Mouse (Mus musculus) CH12.LX (cell line): Measurements from ENCODE around the gene Ankrd49. TPM values are rescaled to one million over a fixed set of nuclear protein-coding genes. Genes with fewer than 3 reads are reported as not detected.

Source experiments
- DNase-seq: peaks from one replicate; pipeline ENCODE4 v3.0.0-alpha.2; 2013; ENCODE audit errors: extremely low read depth
- H3K27ac ChIP-seq: 2 replicates; pipeline ENCODE4 v1.5.1; 2012; ENCODE audit warnings: low read depth, mild to moderate bottlenecking, control low read depth, moderate library complexity; ENCODE audit not compliant: insufficient read depth
- H3K27me3 ChIP-seq: replicated peaks from 2 replicates; pipeline ENCODE3; 2012; ENCODE audit warnings: inconsistent platforms
- H3K36me3 ChIP-seq, 2 experiments: replicated peaks in 1 of 2; 2 replicates each; pipeline versions ENCODE3 to v1.6.1; 2012; ENCODE audit warnings: inconsistent platforms in 1 of 2, low read length in 1 of 2, mild to moderate bottlenecking in 1 of 2, mixed read lengths in 1 of 2, moderate library complexity in 1 of 2; ENCODE audit not compliant: control insufficient read depth in 1 of 2, insufficient read depth in 1 of 2
- H3K4me1 ChIP-seq, 2 experiments: 2 replicates each; pipeline ENCODE4 v1.6.1; 2012; ENCODE audit warnings: inconsistent platforms in 1 of 2, moderate library complexity in 1 of 2; ENCODE audit not compliant: insufficient read depth in 2 of 2, control insufficient read depth in 1 of 2
- H3K4me2 ChIP-seq: 2 replicates; pipeline ENCODE4 v1.6.1; 2012; ENCODE audit warnings: low read depth, mild to moderate bottlenecking, control low read depth; ENCODE audit not compliant: poor library complexity, insufficient read depth, severe bottlenecking
- H3K4me3 ChIP-seq, 3 experiments: fragments of 150-350 bp in 1 of 3; sonication (generic) in 1 of 3; replicated peaks in 1 of 3; 2 replicates each; pipeline versions ENCODE3 to v1.5.1; 2011 to 2012; ENCODE audit warnings: low read depth in 2 of 3, low read length in 2 of 3, mild to moderate bottlenecking in 2 of 3, moderate library complexity in 2 of 3, control low read depth in 1 of 3, improper control_type of control experiment in 1 of 3, inconsistent platforms in 1 of 3, mixed read lengths in 1 of 3; ENCODE audit not compliant: poor library complexity in 1 of 3
- H3K79me2 ChIP-seq: replicated peaks from 2 replicates; pipeline ENCODE4 v1.6.1; 2012; ENCODE audit warnings: mild to moderate bottlenecking, moderate library complexity; ENCODE audit not compliant: control insufficient read depth, poor library complexity, insufficient read depth, severe bottlenecking; ENCODE audit errors: extremely low read depth
- H3K9ac ChIP-seq: 2 replicates; pipeline ENCODE4 v1.6.1; 2012; ENCODE audit warnings: low read depth, mild to moderate bottlenecking, control low read depth, moderate library complexity; ENCODE audit not compliant: insufficient read depth
- H3K9me3 ChIP-seq: replicated peaks from 2 replicates; pipeline ENCODE3; 2012; ENCODE audit warnings: low read length, inconsistent platforms, mixed read lengths
- BHLHE40 ChIP-seq: IDR thresholded peaks from 2 replicates; pipeline ENCODE4 v1.6.1; 2011; ENCODE audit warnings: mild to moderate bottlenecking, low read depth, low read length, improper control_type of control experiment
- ETS1 ChIP-seq: conservative IDR thresholded peaks from 2 replicates; pipeline ENCODE4 v1.6.1; 2012; ENCODE audit warnings: low read depth, mild to moderate bottlenecking, inconsistent platforms, low read length, improper control_type of control experiment, moderate library complexity
- GABPA ChIP-seq: IDR thresholded peaks from 2 replicates; pipeline ENCODE4 v1.6.1; 2012; ENCODE audit warnings: low read depth, low read length, improper control_type of control experiment, inconsistent platforms; ENCODE audit not compliant: insufficient replicate concordance
- HCFC1 ChIP-seq: IDR thresholded peaks from 2 replicates; pipeline ENCODE4 v1.6.1; 2012; ENCODE audit warnings: low read depth, mild to moderate bottlenecking, inconsistent platforms, low read length, improper control_type of control experiment
- IRF4 ChIP-seq: IDR thresholded peaks from 2 replicates; pipeline ENCODE4 v1.6.1; 2014; ENCODE audit warnings: low read depth, mild to moderate bottlenecking, inconsistent platforms, low read length, improper control_type of control experiment
- KAT2A ChIP-seq: IDR thresholded peaks from 2 replicates; pipeline ENCODE4 v1.6.1; 2012; ENCODE audit warnings: low read length, improper control_type of control experiment, inconsistent platforms; ENCODE audit not compliant: insufficient replicate concordance
- MAX ChIP-seq: IDR thresholded peaks from 2 replicates; pipeline ENCODE4 v1.6.1; 2011; ENCODE audit warnings: low read length, improper control_type of control experiment
- MEF2A ChIP-seq: IDR thresholded peaks from 2 replicates; pipeline ENCODE4 v1.6.1; 2014; ENCODE audit warnings: low read depth, mild to moderate bottlenecking, inconsistent platforms, low read length, improper control_type of control experiment, borderline replicate concordance
- NELFE ChIP-seq: IDR thresholded peaks from 2 replicates; pipeline ENCODE4 v1.6.1; 2011; ENCODE audit warnings: low read depth, low read length, improper control_type of control experiment
- NRF1 ChIP-seq: IDR thresholded peaks from 2 replicates; pipeline ENCODE4 v1.6.1; 2014; ENCODE audit warnings: low read depth, mild to moderate bottlenecking, inconsistent platforms, low read length, improper control_type of control experiment, moderate library complexity
- POLR2A ChIP-seq: IDR thresholded peaks from 2 replicates; pipeline ENCODE4 v1.6.1; 2011; ENCODE audit warnings: low read depth, mild to moderate bottlenecking, improper control_type of control experiment, low read length
- RCOR1 ChIP-seq: conservative IDR thresholded peaks from 2 replicates; pipeline ENCODE4 v1.6.1; 2012; ENCODE audit warnings: low read depth, mild to moderate bottlenecking, inconsistent platforms, low read length, improper control_type of control experiment
- SIN3A ChIP-seq: IDR thresholded peaks from 2 replicates; pipeline ENCODE4 v1.6.1; 2012; ENCODE audit warnings: low read length, improper control_type of control experiment, inconsistent platforms
- TBP ChIP-seq: conservative IDR thresholded peaks from 2 replicates; pipeline ENCODE4 v1.6.1; 2011; ENCODE audit warnings: low read depth, low read length, improper control_type of control experiment
- TCF12 ChIP-seq: IDR thresholded peaks from 2 replicates; pipeline ENCODE4 v1.6.1; 2014; ENCODE audit warnings: low read depth, mild to moderate bottlenecking, inconsistent platforms, low read length, improper control_type of control experiment
- UBTF ChIP-seq: IDR thresholded peaks from 2 replicates; pipeline ENCODE4 v1.6.1; 2012; ENCODE audit warnings: low read depth, mild to moderate bottlenecking, inconsistent platforms, low read length, improper control_type of control experiment, moderate library complexity
- ZKSCAN1 ChIP-seq: IDR thresholded peaks from 2 replicates; pipeline ENCODE4 v1.6.1; 2012; ENCODE audit warnings: low read depth, inconsistent platforms, low read length, improper control_type of control experiment, borderline replicate concordance
- ZMIZ1 ChIP-seq: IDR thresholded peaks from 2 replicates; pipeline ENCODE4 v1.6.1; 2012; ENCODE audit warnings: low read depth, mild to moderate bottlenecking, inconsistent platforms, low read length, improper control_type of control experiment
- dilution Hi-C: fragments of 300-500 bp; cut with MboI; formaldehyde crosslinking; loops from 2 replicates; pipeline ENCODE4 v1.14.3; 2020; ENCODE audit warnings: low sequenced_read_pairs; ENCODE audit not compliant: extremely low pct_unique_long_range_greater_than_20kb, extremely low pct_ligation_motif_present
- in situ Hi-C: fragments of 300-500 bp; cut with MboI; formaldehyde crosslinking; loops from 3 replicates; pipeline ENCODE4 v1.14.3; 2019; ENCODE audit warnings: low sequenced_read_pairs, low pct_ligation_motif_present, low pct_unique_long_range_greater_than_20kb, mixed read lengths
- polyA plus RNA-seq: library from polyadenylated mRNA; unstranded; fragments of >175 nt; gene quantifications from 2 replicates; pipeline ENCODE4 v1.2.1, GENCODE M21; 2012; ENCODE audit warnings: low read depth; ENCODE audit not compliant: insufficient read length
- total RNA-seq, 2 experiments: library from RNA; depleted of rRNA; stranded (reverse); fragments of 300-350 nt in 1 of 2; fragments of >200 nt in 1 of 2; gene quantifications; 2 replicates each; pipeline ENCODE4 v1.2.3; 2012 to 2014

Gene Ankrd49
- total and polyA plus RNA-seq, 3 experiments, result 33.8 to 62.5 (median 49.6) TPM

- no peaks in the 10 kb centered on the region for H3K79me2 ChIP-seq
- no peaks in the 10 kb centered on the region for H3K27me3 ChIP-seq
- dilution Hi-C loops, result no loop called here
- no peaks in the 10 kb centered on the region for H3K9me3 ChIP-seq
- no peak overlapping the region for H3K27ac ChIP-seq
- TF ChIP-seq NRF1 (no peak), ZMIZ1 (no peak), KAT2A (no peak), ZKSCAN1 (no peak), IRF4 (no peak), ETS1 (no peak), HCFC1 (no peak), SIN3A (no peak), UBTF (no peak), GABPA (no peak), MAX (no peak), NELFE (no peak)
- TF ChIP-seq, all 38 proteins: peak for 0
- Histone ChIP-seq H3K4me2 (no peak overlapping the region), H3K9ac (no peak overlapping the region), H3K4me3 (no peak overlapping the region), H3K36me3 (no peaks in the 10 kb centered on the region), H3K4me1 (peaks cover 0 to 9% of the 10 kb centered on the region in 2 experiments; a peak in 2 of 4 replicates)
- in situ Hi-C loops, result no loop called here
- DNase-seq, result no peak
These were observed 12.6 kb downstream of the Ankrd49 start for GRCm38 (mm10) chr9:14772074-14772473.

GRCm38 (mm10) chr9:14770803-14771471 lies 13.7 kb downstream of the Ankrd49 start, which contains the start of gene 1700012B09Rik:
Gene 1700012B09Rik, minus strand, starts transcription at chr9:14771030.
- Histone ChIP-seq H3K9ac (no peak within 1 kb of the TSS), H3K4me3 (no peak within 1 kb of the TSS), H3K79me2 (no peaks in the 10 kb centered on the region), H3K27me3 (no peaks in the 10 kb centered on the region), H3K9me3 (no peaks in the 10 kb centered on the region), H3K4me1 (peaks cover 0 to 9% of the 10 kb centered on the region in 2 experiments; a peak in 2 of 4 replicates), H3K4me2 (no peak within 1 kb of the TSS), H3K27ac (no peak within 1 kb of the TSS), H3K36me3 (no peaks in the 10 kb centered on the region)
- dilution Hi-C loops, result no loop called here
- no peak for TF ChIP-seq MEF2A
- TF ChIP-seq SIN3A, result no peak
- no peak for TF ChIP-seq TCF12
- TF ChIP-seq NRF1, result no peak
- no peak for TF ChIP-seq HCFC1
- TF ChIP-seq POLR2A, result no peak
- TF ChIP-seq RCOR1, result no peak
- TF ChIP-seq TBP, result no peak
- no peak for TF ChIP-seq BHLHE40
- DNase-seq, result no peak
- in situ Hi-C loops, result no loop called here
